Mouse (Mus musculus): ENCODE data around the gene Olfr569.

Olfr569 gene

GRCm38 (mm10) chr7:102890782-102891181, at the start of gene Olfr569:
Gene Olfr569, minus strand, starts transcription at chr7:102890882.
- no peak for DNase-seq (ENCODE audit: low spot score in 2 of 2)

DNA sequence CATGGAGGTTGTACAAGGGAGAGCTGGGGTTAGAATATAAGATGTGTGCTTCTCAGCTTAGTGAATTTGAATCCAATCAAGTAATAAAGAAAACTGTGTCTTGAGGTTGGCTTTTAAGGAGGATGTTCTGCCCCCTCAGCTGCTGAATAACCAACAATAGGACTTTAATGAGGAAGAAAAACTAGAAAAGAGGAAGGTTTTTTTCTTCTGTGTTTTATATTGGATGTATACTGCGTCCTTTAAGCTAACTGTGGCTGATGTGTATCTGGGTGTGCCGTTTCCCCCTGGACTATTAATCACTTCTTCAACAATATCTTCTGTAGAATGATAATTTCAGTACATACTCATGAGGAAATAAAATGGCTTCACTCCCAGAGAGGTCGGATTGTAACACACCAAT, 36.4 kb upstream of the Olfr569 start:
- DNase-seq (ENCODE audit: low spot score in 2 of 2), result no peak

DNA sequence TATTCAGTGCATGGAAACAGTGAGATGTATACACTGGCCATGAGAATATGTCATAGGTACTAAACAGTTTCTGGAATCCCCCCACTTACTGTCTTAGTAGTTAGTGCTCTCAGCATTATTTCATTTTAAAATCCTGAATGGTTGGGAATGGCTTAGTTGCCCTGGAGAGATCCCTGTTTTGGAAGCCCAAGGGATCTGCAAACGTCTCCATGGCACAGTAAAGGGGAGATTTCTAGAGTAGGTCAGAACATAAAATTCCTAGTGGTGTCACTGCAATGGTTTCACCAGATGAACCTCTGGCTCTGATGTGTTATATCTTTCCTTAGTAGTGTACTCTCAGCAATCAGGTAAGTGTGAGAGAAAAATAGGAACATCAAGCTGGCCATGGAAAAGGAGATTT, 33.4 kb upstream of the Olfr569 start, which contains the start of gene Olfr572:
Gene Olfr572, plus strand, starts transcription at position 301 of the 400 bp plus-strand sequence.
- no peak for DNase-seq (ENCODE audit: low spot score in 2 of 2)

DNA sequence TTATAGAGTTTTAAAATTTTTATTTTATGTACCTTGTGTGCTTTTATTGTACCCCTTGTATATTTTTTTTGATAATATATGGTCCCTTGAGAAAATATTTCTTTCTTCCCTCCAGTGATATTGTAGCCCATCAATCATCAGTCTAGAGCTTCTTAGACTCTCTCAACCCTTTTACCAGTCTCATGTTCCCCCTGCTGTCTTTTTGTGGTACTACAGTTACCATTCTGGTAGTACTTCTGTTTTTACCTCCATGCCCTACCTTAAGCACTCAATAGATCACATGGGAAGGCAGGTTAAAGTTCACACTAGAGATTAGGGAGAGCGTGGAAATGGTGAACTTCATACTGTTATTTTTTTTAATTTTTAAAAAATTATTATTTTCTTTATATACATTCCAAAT, 28.9 kb upstream of the Olfr569 start:
- DNase-seq (ENCODE audit: low spot score in 2 of 2), result peak in 1 of 2 experiments; percentile 37

- no peak for DNase-seq (ENCODE audit: low spot score in 2 of 2)
Measured at GRCm38 (mm10) chr7:102917032-102917875, 26.6 kb upstream of the Olfr569 start, which contains the start of gene Olfr571. Gene Olfr571, minus strand, starts transcription at chr7:102917536.

DNA sequence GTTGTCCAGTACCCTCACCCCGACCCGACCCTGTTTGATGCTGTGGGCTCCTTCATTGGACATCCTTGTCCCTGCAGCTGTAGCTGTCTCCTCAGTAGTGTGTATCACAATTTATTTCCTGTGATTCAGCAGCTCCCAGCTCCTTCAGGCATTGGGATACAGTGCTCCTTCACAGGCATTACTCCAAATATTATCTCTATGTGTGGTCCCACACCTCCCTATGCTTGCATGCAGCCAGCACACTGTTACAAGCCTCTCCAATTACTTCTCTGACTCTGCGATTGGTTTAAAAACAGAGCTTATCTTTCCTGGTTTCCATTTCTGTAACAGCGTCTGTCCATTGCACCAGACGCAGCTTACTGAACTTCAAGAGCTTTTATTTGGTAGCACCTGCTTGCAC, 25.7 kb upstream of the Olfr569 start:
- no peak for DNase-seq (ENCODE audit: low spot score in 2 of 2)

DNA sequence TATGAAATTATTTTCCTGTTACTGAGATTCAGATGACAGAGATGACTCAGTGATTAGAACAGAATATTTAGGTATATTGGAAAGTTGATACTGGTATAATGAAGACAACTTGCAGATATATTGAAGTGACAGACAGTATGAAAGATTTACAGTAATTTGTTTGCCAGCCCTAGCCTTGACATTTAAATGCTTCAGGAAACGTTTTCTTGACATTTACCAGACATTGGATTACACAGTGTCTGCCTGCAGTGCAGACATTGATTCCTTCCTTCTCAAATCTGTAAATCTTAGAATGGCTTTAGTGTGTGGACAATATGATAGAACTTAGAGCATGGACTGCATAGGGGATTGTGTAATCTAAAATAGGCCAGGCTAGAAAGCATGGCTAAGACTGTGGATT, 24.6 kb upstream of the Olfr569 start:
- no peak for DNase-seq (ENCODE audit: low spot score in 2 of 2)

GRCm38 (mm10) chr7:102876822-102877221, 13.9 kb downstream of the Olfr569 start, which contains the start of gene Olfr568:
Gene Olfr568, plus strand, starts transcription at chr7:102877122.
- DNase-seq (ENCODE audit: low spot score in 2 of 2), result no peak

GRCm38 (mm10) chr7:102858665-102859064, 32.0 kb downstream of the Olfr569 start, which contains the start of gene Olfr566:
Gene Olfr566, minus strand, starts transcription at chr7:102858765.
- DNase-seq (ENCODE audit: low spot score in 2 of 2), result no peak

- no peak for DNase-seq (ENCODE audit: low spot score in 2 of 2)
Measured at GRCm38 (mm10) chr7:102855807-102856206, 34.9 kb downstream of the Olfr569 start.

Measured in right cerebral cortex, adult 2 months (tissue).